In genomic region chr12:77237950-77238530, GRCm38 (mm10) we compare ENCODE assay signal across 7 mouse cellular contexts. TPM values are rescaled to one million over a fixed set of nuclear protein-coding genes. Genes with fewer than 3 reads are reported as not detected.
DNase-seq lines count a peak whose midpoint lies in the region; ATAC-seq lines count a peak whose summit lies in the region.

Gene Fut8 (plus strand): TSS chr12:77238125.

- peak within 1 kb of the TSS; percentile 92 for H3K4me3 ChIP-seq in embryonic facial prominence, embryonic 10.5 days
- H3K4me3 ChIP-seq in limb, embryonic 11.5 days (ENCODE audit: low read depth, low read length), result peak within 1 kb of the TSS; percentile 56
- peak within 1 kb of the TSS; percentile 91 for H3K4me3 ChIP-seq in midbrain, embryonic 14.5 days (replicated peaks; ENCODE audit: low read depth, low read length)

- no peaks in the 10 kb centered on the region for H3K9me3 ChIP-seq in embryonic facial prominence, embryonic 10.5 days
- H3K9me3 ChIP-seq in limb, embryonic 11.5 days (ENCODE audit: control insufficient read depth, low read length), result no peaks in the 10 kb centered on the region
- H3K9me3 ChIP-seq in midbrain, embryonic 14.5 days (ENCODE audit: control insufficient read depth, low read length), result no peaks in the 10 kb centered on the region

- H3K36me3 ChIP-seq in embryonic facial prominence, embryonic 10.5 days (replicated peaks), result no peaks in the 10 kb centered on the region
- no peaks in the 10 kb centered on the region for H3K36me3 ChIP-seq in limb, embryonic 11.5 days (ENCODE audit: control insufficient read depth, insufficient read depth, low read length)
- no peaks in the 10 kb centered on the region for H3K36me3 ChIP-seq in midbrain, embryonic 14.5 days (ENCODE audit: control insufficient read depth, insufficient read depth, low read length)

- H3K27ac ChIP-seq in embryonic facial prominence, embryonic 10.5 days (replicated peaks), result peak within 1 kb of the TSS; percentile 97
- peak within 1 kb of the TSS; percentile 90 for H3K27ac ChIP-seq in limb, embryonic 11.5 days (replicated peaks; ENCODE audit: low read depth, low read length)
- peak within 1 kb of the TSS; percentile 98 for H3K27ac ChIP-seq in midbrain, embryonic 14.5 days (replicated peaks; ENCODE audit: low read depth, low read length)

- under 1% methylated on average over 46 of the region's 46 CpGs for WGBS in embryonic facial prominence, embryonic 10.5 days
- WGBS in limb, embryonic 11.5 days, result under 1% methylated on average over 46 of the region's 46 CpGs
- WGBS in midbrain, embryonic 14.5 days, result 0% methylated on average over 46 of the region's 46 CpGs

- H3K9ac ChIP-seq in limb, embryonic 11.5 days (ENCODE audit: low read length), result peak within 1 kb of the TSS; percentile 93
- H3K9ac ChIP-seq in midbrain, embryonic 14.5 days (replicated peaks; ENCODE audit: low read length), result peak within 1 kb of the TSS; percentile 96

- peak; percentile 76 for ATAC-seq in limb, embryonic 11.5 days (ENCODE audit: insufficient number of reproducible peaks, low FRiP score, low TSS enrichment, low read depth)
- peak; percentile 81 for ATAC-seq in midbrain, embryonic 14.5 days (ENCODE audit: low FRiP score, low TSS enrichment)

- 0 out of 2 replicates have a peak, but pooled peaks cover 4% of the 10 kb centered on the region for H3K27me3 ChIP-seq in embryonic facial prominence, embryonic 10.5 days (replicated peaks; ENCODE audit: low read depth, poor library complexity, severe bottlenecking)
- H3K27me3 ChIP-seq in limb, embryonic 11.5 days (ENCODE audit: control insufficient read depth, insufficient read depth, low read length), result no peaks in the 10 kb centered on the region
- no peaks in the 10 kb centered on the region for H3K27me3 ChIP-seq in midbrain, embryonic 14.5 days (ENCODE audit: control insufficient read depth, insufficient read depth, low read length)

- peak within 1 kb of the TSS; percentile 90 for H3K4me2 ChIP-seq in limb, embryonic 11.5 days (ENCODE audit: low read depth, severe bottlenecking)
- H3K4me2 ChIP-seq in midbrain, embryonic 14.5 days (ENCODE audit: low read length), result peak within 1 kb of the TSS; percentile 76

- DNase-seq in adrenal gland, postnatal 10 days, result peak; percentile 92
- peak; percentile 93 for DNase-seq in embryonic facial prominence, embryonic 10.5 days (ENCODE audit: low spot score)
- DNase-seq in heart, adult 11 months, result peak; percentile 100
- DNase-seq in kidney, adult 18-20 months, result peak; percentile 90
- DNase-seq in limb, embryonic 11.5 days (ENCODE audit: low spot score), result peak; percentile 90
- DNase-seq in midbrain, embryonic 14.5 days, result peak; percentile 91
- peak; percentile 74 to 79 for DNase-seq in spleen, adult 18-20 months

- H3K4me1 ChIP-seq in embryonic facial prominence, embryonic 10.5 days, result peaks cover 14% of the 10 kb centered on the region
- 0 out of 2 replicates have a peak, but pooled peaks cover 4% of the 10 kb centered on the region for H3K4me1 ChIP-seq in limb, embryonic 11.5 days (ENCODE audit: control insufficient read depth, insufficient read depth, low read length)
- H3K4me1 ChIP-seq in midbrain, embryonic 14.5 days (ENCODE audit: control insufficient read depth, insufficient read depth, low read length), result 0 out of 2 replicates have a peak, but pooled peaks cover 2% of the 10 kb centered on the region

RNA-seq across cellular contexts. Expression of gene Fut8, which starts in this region (rescaled TPM):
- 10 to 100 TPM; 44.1 to 50.4 TPM for total RNA-seq in adrenal gland, postnatal 10 days (2021)
- 24.6 and 26.0 TPM in 2 replicates for polyA plus RNA-seq in embryonic facial prominence, embryonic 10.5 days (2016; fragmentation: Nextera tagmentation; extraction: Ambion mirVana)
- 22.5 and 22.9 TPM in 2 replicates for polyA plus RNA-seq in limb, embryonic 11.5 days (2014; fragmentation: Nextera tagmentation; extraction: Ambion mirVana)
- polyA plus RNA-seq in midbrain, embryonic 14.5 days (2014; fragmentation: Nextera tagmentation; extraction: Ambion mirVana), result 55.2 and 69.4 TPM in 2 replicates

Comparison
In these comparisons a context has a peak if more than half of its experiments do, and no peak if none do; other contexts are left out.
1. Peak in every context shown above with its lines: DNase-seq, ATAC-seq, H3K4me3 ChIP-seq and H3K27ac ChIP-seq.